20 mouse cellular contexts compared by ENCODE assay signal in the genomic region with DNA sequence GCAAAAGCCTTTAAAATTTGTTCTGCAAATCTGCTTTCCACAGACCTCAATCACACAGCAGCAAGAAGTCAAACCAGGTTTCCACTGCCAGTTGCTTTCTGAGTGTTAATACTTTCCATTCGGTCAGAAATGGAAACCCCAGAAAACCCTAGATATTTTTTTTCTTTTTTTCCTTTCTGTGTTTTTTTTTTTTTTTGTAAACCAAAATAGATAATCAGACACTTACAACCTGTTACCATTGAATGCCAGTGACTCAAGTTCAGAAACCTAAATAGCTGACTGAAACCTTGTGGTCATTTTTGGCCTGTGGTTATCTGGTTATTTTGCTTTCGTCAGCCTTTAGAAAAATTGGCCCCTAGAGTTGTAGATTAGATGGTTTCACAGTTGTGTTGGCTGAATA.
DNase-seq lines count a peak whose midpoint lies in the region; ATAC-seq lines count a peak whose summit lies in the region.
"Had no signal": no experiment of that assay in that cellular context is flagged by ENCODE, and none has a peak within 500 bp of the region (broad histone marks: within the 10 kb centered on the region; RNA-seq: fewer than 3 reads in every experiment).

No protein-coding gene starts in this region.

- peak; percentile 72 for DNase-seq in 416B (ENCODE audit: low read depth)
- DNase-seq in heart, postnatal 25 days (ENCODE audit: low spot score), result no peak
- no peak for DNase-seq in layer of hippocampus, postnatal 10 days (ENCODE audit: low spot score in 2 of 2)
- no peak for DNase-seq in embryo, embryonic 11 days
- DNase-seq: adrenal gland, adult 2 months; adrenal gland, postnatal 14 days; B cell, adult 2 months; cerebellum, adult 11 months; cerebellum, adult 2 months; cerebellum, adult 9-11 months; cerebellum, postnatal 25 days; gastrocnemius, adult 2 months; gastrocnemius, postnatal 14 days; heart, adult 11 months; heart, postnatal 36 days had no signal

- intact Hi-C loops in heart, postnatal 25 days (cut with DNase I), result no loop called here

- ATAC-seq in CD4-positive, CD25-positive, alpha-beta regulatory T cell, adult 4 months, result peak; percentile 44
- peak; percentile 27 for ATAC-seq in inflammation-experienced regulatory T-cells, adult 6 months
- ATAC-seq: forebrain, embryonic 16.5 days; hindbrain, embryonic 16.5 days; intestine, postnatal 0 days had no signal
